Mouse (Mus musculus) embryo, embryonic 11.5 days (tissue): ENCODE data around the gene Hmgcs2.
A peak's percentile ranks its signal among the peaks of the same experiment; 100 is the strongest.

Experiments
- DNase-seq: peaks from one replicate; pipeline ENCODE4 v3.0.0-alpha.2; 2012; ENCODE audit warnings: low read depth, low spot score

Gene Hmgcs2

DNA sequence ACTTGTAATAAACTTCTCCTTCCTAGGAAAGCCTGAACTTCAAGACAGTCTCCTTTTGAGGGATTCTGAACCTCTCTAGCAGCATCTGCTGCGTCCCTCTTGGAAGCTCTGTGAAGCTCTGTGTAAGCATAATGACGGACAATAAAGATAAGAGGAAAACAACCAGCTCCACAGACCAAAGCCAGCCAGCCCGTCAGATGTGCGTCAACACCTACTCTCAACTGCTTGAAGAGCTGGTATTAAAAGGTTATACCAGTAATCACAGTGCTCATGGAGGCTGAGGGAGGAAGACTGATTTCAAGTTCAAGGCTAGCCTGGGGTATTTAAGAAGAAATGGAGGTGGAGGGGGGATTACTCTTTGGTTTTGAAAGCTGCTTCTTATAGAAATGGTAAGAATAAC lies 553 bp upstream of the Hmgcs2 start:
- no peak for DNase-seq

DNA sequence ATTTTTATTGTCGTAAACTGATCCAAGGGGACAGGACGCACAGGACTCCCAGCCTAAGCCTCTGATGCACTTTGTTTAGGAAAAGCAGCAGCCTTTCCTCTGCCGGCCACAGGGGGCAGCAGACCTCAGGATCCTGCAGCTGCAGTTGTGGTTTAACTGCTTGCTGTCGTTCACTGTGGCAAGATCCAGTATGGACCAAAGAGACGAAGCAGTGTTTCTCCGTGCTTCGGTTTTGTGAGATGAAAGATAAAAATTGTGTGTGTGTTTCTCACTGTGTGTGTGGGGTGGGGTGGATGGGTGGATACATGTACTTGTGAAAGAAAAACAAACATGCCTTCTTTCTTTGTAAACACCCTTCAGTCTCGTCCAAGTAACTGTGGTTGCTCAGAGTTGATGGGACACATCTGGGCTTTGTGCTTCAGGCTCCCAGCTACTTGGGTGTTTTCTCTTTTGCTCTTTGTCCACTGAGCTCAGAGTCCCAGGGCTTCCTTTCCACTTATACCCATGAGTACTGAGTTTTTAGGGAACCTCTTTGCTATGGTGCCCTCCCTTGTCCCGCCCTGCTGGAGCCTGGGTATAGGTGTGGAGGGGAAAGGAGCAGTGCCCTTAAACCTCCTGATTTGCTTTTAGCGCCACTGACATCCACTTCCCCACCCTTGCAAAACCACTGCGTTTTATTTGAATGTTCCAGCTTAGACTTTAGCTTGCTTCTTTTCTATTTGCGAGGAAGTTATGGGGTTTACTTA lies 871 bp downstream of the Hmgcs2 start:
- DNase-seq = peak; percentile 39

DNA sequence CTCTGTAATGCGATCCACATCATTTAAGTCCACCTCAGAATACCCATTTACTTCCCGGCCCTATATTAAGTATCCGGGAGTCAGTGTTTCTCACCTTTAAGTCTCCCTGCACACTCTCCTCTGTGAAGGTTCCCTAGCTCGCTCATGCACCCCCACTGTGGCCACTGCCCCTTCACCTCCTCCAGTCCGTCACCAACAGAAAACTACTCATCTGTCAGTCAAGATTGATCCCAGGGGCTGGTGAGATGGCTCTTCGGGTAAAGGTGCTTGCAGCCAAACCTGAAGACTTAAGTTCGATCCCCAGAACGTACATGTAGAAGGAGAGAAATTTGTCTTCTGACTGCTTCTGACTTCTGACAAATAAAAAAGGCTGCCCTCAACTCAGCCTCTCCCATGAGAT lies 2.2 kb downstream of the Hmgcs2 start:
- no peak for DNase-seq

DNA sequence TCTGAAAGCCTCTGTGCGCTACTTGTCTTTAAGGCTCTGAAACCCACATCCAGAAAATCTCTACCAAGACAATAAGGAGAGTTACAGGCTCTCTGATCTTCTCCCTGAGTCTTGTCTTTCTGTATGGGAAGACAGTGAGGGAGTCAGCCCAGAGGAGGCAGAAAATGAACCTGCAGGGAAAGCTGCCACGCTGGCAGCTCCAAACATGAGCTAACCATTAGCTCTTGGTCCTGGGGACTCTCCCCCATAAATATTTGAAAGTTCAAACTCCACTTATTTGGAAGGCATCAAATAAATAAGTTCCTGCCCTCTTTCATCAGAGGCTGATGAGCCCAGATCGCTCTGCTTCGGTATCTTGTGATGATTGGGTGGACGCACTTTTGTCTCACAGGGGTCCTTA lies 3.0 kb downstream of the Hmgcs2 start:
- DNase-seq = no peak

DNA sequence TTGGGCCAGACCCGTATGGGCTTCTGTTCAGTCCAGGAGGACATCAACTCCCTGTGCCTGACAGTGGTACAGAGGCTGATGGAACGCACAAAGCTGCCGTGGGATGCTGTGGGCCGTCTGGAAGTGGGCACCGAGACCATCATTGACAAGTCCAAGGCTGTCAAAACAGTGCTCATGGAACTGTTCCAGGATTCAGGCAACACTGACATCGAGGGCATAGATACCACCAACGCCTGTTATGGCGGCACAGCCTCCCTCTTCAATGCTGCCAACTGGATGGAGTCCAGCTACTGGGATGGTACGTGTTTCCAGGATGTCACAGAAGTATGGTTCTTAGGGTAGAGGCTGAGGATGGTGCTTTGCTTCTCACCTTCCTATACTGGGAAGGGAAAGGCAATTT lies 10.8 kb downstream of the Hmgcs2 start:
- no peak for DNase-seq

DNA sequence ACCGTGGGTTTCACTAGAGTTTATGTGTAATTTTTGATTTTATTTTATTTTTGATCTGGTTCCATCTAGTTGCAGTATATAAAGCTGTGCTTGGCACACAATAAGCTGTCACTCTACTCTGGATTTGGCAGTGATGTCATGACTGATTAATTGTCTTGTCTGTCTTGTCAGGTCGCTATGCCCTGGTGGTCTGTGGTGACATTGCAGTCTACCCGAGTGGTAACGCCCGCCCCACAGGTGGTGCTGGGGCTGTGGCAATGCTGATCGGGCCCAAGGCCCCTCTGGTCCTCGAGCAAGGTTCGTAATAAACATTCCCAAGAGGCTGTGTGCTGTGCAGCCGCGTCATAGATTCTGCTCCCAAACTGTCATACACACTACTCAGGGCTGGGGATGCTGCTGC lies 15.7 kb downstream of the Hmgcs2 start:
- DNase-seq = no peak

DNA sequence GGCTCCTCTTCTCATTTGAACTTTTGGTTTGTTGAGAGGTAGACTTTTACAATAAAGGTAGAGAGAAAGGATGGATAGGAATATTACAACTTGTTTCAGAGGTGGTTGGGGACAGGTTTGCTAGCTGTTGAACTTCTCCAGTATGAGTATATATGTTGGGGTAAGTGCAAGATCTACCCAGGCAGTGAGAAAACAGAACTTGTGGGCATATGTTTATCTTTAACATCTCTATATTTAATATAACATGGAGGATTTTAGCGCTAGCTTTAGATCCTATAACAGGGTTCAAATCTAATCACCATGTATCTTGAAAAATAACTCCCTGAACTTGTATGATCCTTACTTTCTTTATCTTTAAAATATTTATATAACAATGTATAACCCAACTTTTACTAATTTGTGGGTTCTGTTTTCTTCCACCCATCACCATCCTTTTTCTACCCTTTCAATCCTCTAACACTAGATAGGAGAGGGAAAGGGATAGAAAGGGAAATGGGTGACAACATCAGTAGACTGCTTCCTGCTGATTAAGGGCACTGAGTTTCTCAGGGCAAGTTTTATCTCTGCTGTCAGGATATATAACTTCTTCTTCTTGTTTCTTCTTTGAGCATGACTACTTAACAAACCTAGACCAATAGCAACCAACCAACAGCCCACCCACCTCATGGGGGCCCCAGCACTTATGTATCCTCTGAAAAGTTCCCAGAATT lies 19.3 kb downstream of the Hmgcs2 start:
- no peak for DNase-seq

DNA sequence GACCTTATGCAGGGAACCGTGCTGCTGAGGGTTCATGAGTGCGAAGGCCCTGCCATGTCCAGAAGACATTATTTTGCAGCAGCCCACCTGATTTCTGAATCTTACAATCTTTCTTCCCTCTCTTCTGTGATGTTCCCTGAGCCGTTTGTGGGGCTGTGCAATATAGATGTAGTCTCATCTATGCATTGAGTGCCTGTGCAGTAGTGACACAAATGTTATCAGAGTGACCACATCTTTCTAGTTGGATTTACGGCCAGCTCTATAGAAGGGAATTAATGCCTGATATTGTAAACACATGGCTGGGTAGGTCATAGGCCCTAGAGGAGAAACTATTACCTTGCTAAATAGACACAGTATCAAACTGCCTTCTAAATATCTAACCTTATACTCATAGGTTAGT lies 20.0 kb downstream of the Hmgcs2 start:
- no peak for DNase-seq

DNA sequence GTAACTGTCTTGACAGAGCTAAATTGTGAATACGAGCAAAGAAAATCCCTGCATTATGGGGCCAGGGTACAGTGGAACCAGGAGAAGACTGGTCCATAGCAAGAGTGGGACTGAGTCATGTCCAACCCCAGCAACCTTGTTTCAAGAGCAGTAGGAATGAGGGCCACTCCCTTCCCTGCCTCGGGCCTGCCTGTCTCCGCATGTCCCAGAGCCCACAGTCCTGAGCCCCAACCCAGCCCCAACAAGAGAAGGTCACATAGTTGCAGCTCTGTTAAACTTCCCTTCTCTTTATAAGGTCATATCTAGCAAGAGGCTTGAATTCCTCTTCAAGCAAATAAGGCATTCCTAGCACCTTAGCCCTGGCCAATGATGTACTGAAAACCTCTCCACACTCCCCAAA lies 21.5 kb downstream of the Hmgcs2 start:
- DNase-seq = no peak

DNA sequence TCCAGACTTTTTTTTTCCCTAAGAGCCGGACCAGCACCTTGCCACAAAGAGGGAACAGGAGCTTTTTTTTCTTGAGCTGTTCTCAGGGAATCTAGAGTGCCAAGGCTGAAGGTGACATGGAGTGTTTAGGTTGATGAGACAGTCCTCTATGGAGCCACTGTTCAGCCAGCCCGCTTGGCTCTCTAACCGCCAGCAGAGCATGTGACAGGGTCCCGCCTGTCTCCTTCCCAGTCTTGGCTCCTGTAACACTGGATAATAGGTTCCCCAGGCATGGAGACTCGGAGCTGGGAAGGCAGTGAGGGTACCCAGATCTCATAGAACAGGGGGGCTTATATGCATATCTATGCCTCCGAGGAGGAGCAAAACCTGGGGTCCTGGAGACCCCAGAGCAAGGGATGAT lies 28.4 kb downstream of the Hmgcs2 start:
- DNase-seq = no peak

DNA sequence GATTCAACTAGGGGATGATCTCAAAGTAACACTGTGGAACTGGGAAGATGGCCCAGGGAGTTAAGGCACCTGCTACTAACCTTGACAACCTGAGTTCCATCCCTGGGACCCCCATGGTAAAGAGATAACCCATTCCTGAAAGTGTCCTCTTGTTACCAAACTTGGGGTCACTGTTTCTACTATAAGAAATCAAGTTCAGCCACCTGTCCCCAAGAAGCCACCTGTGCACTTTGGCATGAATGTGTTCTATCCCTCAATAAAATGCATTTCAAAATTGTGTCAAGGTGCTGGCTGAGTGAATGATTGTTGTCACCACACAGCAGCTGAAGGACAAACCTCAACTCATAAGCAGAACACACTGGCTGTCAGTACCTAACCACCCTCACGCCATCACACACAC lies 30.2 kb downstream of the Hmgcs2 start:
- DNase-seq = no peak

DNA sequence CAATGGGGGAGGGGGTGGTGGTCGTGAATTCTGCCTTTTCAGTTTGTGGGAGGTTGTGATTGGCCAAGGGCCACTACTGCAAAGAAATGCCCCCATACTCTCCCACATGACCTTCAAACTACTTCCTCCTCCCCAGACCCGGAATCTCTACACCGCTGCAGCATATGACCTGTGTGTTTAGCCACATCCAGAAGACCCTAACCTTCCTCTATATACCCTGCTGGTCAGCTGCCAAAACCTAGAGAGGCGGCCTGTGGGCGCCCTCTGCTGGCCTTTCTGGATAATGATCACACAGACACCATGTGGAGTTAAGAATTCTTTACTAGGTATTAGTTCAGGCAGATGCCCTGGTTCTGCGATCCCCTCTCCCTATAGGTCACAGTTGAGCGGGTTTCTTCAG lies 32.6 kb downstream of the Hmgcs2 start:
- DNase-seq = peak; percentile 54

DNA sequence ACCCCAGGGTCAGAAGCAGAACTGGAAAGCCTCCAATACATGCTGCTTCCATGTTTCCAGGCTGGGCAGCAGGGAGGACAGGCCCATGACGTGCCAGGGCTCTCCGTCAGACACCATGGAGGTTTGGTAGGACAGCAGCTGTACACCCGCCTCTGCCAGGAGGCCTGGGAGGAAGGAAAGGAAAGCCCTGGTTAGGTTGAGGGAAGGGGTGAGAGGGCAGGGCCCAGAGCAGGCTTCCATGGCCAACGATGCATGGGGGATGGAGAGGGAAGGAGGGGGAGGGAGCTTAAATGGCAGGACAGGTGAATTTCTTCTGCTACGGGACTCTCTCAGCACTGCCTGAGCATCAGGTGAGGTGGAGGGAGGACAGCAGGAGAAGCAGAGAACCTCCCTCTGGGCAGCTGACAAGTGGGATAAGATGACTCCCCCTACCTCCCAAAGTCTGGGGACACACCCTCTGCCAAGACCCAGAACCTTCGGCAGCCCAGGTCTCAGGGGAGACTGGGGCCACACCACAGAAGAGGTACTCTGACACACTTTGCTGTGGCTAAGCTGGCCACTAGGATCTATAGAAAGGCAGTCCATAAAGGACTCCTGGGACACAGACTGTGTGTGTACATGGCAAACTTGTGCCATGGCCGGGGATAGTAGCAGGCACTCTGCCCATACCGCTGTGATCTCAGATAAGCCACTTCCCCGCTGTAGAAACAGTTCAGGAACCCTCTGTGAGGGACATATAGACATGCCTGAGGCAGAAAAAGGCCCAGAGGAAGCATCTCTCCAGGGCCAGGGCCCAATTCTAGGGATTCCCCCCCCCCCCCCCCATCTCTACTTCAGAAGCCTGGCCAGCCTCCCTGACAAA lies 33.3 kb downstream of the Hmgcs2 start:
- no peak for DNase-seq

DNA sequence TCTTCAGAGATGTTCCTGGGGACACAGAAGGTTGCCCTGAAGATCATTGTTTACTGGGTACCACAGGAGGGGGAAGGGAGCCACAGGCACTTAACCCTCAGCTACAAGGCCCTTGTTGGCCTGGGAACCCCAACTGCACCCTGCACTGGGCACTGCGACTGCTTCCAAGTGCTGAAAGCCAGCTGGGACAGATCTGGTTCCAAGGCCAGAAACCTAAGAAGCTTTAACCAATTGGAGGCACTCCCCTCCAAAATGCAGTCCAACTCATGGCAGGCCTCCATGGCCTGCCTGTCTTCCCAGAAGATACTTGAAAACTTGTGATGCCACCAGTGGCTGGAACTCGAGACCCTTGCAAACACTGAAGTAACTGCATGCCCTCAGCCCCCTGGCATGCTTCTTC lies 34.9 kb downstream of the Hmgcs2 start:
- DNase-seq = no peak

DNA sequence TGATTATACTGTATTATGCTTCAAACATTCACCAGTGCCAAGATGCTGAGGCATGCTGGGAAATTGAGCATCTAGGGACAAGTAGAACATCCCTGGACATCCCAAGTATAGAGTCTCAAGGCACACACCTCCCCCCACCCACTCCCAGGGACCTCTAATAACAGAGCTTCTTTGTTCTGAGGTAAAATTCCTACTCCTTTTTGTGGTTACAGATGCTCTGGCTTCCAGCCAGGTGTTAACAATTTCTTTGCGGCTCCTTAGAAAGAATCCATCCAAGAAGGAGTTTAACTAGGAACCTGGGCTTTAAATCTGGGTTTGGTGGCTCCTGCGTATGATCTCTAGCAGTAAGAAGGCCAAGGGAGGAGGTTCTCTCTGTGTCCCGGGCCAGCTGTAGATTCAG lies 36.9 kb downstream of the Hmgcs2 start:
- no peak for DNase-seq

DNA sequence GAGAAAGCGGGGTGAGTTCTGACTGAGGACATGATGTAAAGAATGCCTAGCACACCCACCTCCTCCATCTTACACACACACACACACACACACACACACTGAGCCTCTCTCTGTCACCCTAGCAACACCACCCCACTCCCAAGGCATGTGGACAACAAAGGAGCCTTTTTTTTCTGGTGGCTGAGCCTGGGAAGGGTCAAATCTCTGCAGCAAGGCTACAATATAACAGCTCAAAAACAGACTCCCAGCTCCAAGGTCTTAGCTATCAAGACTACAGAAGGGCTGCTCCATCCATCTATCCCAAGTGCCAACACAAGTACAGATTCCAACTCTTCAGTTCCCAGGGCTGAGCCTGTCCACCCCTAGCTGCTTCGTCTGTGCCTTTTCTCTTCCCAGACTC lies 39.0 kb downstream of the Hmgcs2 start:
- DNase-seq = no peak

DNA sequence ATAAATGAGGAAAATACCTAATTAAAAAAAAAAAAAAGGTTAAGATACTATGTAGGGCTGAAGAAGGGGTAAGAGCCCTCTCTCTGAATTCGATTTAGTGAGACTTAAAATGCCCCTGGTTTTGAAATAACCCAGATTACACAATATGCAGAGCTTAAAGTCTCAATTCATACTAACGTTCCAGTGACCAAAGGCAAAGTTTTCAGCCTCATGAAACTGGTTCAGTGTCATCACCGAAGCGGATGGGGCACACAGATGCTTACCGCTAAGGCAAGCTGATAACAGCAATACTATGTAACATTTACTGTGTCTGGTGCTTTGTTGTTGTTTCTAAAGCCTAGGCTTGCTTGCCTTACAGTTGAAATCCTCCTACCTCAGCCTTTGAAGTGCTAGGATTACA lies 42.0 kb downstream of the Hmgcs2 start:
- no peak for DNase-seq

DNA sequence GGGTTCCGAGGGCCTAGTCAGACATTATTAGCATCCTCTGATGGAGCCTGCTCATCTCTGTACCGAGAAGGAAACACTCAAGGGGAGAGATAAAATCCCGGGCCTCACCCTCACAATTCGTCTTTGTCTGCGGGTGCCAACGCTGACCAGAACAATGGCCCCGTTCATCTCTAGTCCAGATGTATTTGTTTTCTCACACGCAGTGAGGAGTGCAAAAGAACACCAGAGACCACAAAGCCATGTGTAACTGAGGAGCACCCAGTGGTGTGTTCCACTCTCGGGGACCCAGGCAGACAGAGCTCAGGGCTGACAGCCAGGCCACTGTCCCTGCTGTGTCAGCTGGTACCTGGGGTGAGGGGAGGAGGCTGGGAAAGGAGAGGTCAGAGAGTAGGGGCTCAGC lies 44.0 kb downstream of the Hmgcs2 start:
- DNase-seq = no peak

DNA sequence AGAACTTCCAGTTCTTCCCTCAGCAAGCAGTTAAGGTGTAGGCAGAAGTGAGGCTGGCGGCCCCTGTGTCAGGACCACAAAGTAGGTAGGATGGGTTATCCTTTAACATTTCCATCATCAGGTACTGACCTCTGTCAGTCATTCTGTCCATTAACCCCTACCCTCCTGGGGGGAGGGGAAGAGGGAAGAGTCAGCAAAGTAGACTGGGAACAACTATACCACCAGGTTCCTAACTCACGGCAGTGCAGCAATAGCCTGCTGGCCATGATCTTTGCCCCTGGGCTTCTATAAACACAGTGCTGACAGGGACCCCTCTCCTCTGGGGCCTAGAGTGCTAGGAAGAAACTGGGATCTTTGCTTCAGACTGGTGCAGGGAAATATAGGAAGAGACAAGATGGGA lies 53.8 kb downstream of the Hmgcs2 start:
- no peak for DNase-seq

DNA sequence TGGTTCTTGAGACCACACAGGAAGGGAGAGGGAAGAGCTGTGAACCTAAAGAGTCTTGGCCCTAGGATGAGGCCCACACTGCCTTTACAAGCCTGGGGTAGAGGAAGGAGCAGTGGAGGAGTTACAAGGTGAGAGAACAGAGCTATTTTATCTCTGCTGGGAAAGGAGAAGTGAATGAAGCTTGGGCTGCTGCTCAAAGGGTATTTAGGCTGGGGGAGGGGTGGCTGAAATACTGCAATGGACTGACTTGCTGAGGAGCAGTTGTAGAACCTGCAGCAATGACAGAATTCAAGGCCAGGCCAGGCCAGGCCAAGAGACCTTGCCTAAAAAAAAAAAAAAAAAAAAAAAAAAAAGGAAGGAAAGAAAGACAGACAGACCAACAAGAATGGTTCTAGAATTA lies 55.1 kb downstream of the Hmgcs2 start:
- DNase-seq = no peak

DNA sequence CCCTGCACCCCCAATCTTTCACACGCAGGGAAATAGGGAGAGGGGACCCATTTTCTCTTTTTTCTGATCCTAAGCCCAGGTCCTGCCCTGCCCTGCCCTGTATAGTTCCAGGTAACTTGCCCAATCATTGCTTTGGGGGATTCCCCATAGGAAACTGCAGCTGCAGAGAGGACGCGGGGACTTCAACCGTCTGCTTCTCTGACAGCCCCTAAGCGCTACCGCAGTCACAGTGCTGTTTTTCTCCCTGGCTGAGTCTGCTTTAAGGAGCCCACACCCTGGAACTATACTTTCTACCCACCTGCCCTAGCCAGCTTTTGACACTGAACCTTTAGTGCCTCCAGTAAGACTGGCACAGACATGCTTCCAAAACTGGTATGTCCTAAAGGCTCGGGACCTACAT lies 55.7 kb downstream of the Hmgcs2 start:
- no peak for DNase-seq
